Mouse (Mus musculus) kidney, embryonic 14.5 days (tissue): ENCODE measurements at regions not wholly inside any gene's neighbourhood (a gene's known extent, or its start where the extent isn't known, plus 50 kb on each side); places are given as distances from the start of the nearest gene placed in this dataset.
"Not testable (repeated sequence)": the region's sequence is repeated elsewhere in the genome, so short reads cannot be mapped to it uniquely, and the experiment has no call there.

Experiments
- ATAC-seq: fragments of 200-750 bp; cut with Nextera tagmentation; 2 replicates; pipeline ENCODE4 v1.8.0; 2017; ENCODE audit warnings: moderate number of reproducible peaks, mild to moderate bottlenecking, moderate TSS enrichment, moderate library complexity; ENCODE audit not compliant: low FRiP score, low TSS enrichment
- H3K27ac ChIP-seq: fragments of 300-500 bp; sonication (generic); 2 replicates; pipeline ENCODE4 v1.5.1; 2014; ENCODE audit warnings: low read depth, mild to moderate bottlenecking, low read length, moderate library complexity, mixed read lengths
- H3K27me3 ChIP-seq: fragments of 300-500 bp; sonication (generic); 2 replicates; pipeline ENCODE4 v1.6.1; 2014; ENCODE audit warnings: mild to moderate bottlenecking, low read length; ENCODE audit not compliant: control insufficient read depth, insufficient read depth
- H3K36me3 ChIP-seq: fragments of 300-500 bp; sonication (generic); 2 replicates; pipeline ENCODE4 v1.6.1; 2014; ENCODE audit warnings: low read length, mixed read lengths; ENCODE audit not compliant: control insufficient read depth, insufficient read depth
- H3K4me1 ChIP-seq: fragments of 300-500 bp; sonication (generic); 2 replicates; pipeline ENCODE4 v1.6.1; 2014; ENCODE audit warnings: low read length, mixed read lengths; ENCODE audit not compliant: control insufficient read depth, insufficient read depth
- H3K4me2 ChIP-seq: fragments of 300-500 bp; sonication (generic); replicated peaks from 2 replicates; pipeline ENCODE4 v1.6.1; 2014; ENCODE audit warnings: low read depth, mild to moderate bottlenecking, low read length
- H3K4me3 ChIP-seq: fragments of 300-500 bp; sonication (generic); 2 replicates; pipeline ENCODE4 v1.5.1; 2014; ENCODE audit warnings: mild to moderate bottlenecking, low read length
- H3K9ac ChIP-seq: fragments of 300-500 bp; sonication (generic); 2 replicates; pipeline ENCODE4 v1.6.1; 2014; ENCODE audit warnings: low read depth, mild to moderate bottlenecking, low read length, moderate library complexity
- H3K9me3 ChIP-seq: fragments of 300-500 bp; sonication (generic); 2 replicates; pipeline ENCODE4 v1.6.1; 2016; ENCODE audit warnings: low read length; ENCODE audit not compliant: control insufficient read depth
- WGBS: fragments of 180-500 bp; shearing (Covaris S2); extraction: QIAGEN DNeasy Blood & Tissue Kit; methylation state at CpG from one replicate; pipeline ENCODE4 v1.1.7; 2014; 5-methylcytosine and 5-hydroxymethylcytosine counted together

GRCm38 (mm10) chr9:41889568-41890272 is 234.4 kb downstream of the Sorl1 start:
- Histone ChIP-seq H3K9ac (peak overlapping the region; percentile 19), H3K9me3 (no peaks in the 10 kb centered on the region), H3K4me2 (peak overlapping the region; percentile 29), H3K4me1 (peaks cover 13% of the 10 kb centered on the region; the same call in 1 of the 2 replicates), H3K27me3 (no peaks in the 10 kb centered on the region), H3K27ac (peak overlapping the region; percentile 83), H3K36me3 (no peaks in the 10 kb centered on the region), H3K4me3 (peak overlapping the region; percentile 9)
- WGBS, result 40% methylated on average over 12 of the region's 12 CpGs
- peak; percentile 55 for ATAC-seq

GRCm38 (mm10) chr9:41888616-41889150 is 235.4 kb downstream of the Sorl1 start:
- no peak overlapping the region for H3K4me2 ChIP-seq
- H3K36me3 ChIP-seq, result no peaks in the 10 kb centered on the region
- H3K9ac ChIP-seq, result no peak overlapping the region
- no peaks in the 10 kb centered on the region for H3K27me3 ChIP-seq
- no peak for ATAC-seq
- peaks cover 13% of the 10 kb centered on the region; the same call in 1 of the 2 replicates for H3K4me1 ChIP-seq
- 61% methylated on average over 3 of the region's 3 CpGs for WGBS
- no peaks in the 10 kb centered on the region for H3K9me3 ChIP-seq
- H3K4me3 ChIP-seq, result no peak overlapping the region
- peak overlapping the region; percentile 18; the same call in 1 of the 2 replicates for H3K27ac ChIP-seq

DNA sequence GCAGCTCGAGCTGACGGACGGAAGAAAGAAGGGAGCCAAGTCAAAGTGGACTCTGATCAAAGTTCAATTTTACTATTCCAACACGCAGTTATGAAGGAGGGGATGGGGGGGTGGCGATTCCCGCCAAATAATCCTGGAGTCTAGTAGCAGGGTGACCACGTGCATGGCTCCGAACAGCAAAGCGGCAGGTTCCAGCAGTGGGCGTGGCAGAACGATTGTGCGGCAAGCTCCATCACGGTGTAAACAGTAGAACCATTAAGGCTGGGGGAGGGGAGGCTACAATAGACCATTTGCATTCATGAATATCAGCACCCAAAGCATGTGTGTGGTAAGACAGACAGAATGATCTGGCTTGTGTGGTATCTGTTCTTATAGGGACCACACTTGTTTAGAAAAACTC is 237.6 kb downstream of the Sorl1 start:
- H3K36me3 ChIP-seq, H3K9ac ChIP-seq, H3K4me2 ChIP-seq, H3K27ac ChIP-seq, H3K9me3 ChIP-seq, ATAC-seq, H3K27me3 ChIP-seq, H3K4me3 ChIP-seq: not testable (repeated sequence)
- peaks cover 12% of the 10 kb centered on the region; the same call in 1 of the 2 replicates for H3K4me1 ChIP-seq
- WGBS, result 89% methylated on average over 13 of the region's 13 CpGs

DNA sequence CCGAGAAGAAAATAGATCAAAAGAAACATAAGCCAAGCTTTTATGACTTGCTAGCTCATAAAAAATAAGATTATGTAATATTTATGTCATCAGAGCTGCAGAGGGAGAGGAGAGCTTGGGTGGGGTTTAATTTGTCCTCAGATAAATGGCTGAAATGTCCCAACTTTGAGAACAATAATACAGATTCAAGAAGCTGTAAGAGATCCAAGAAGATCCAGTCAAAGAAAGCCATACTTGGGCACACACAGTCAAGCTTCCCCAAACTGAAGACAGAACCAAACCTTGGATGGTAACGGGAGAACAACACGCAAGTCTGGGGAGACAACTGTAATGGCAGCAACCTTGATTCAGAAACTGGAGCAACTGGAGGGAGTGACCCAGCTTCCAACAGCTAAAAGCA is 243.6 kb downstream of the Sorl1 start:
- ATAC-seq, result no peak
- Histone ChIP-seq H3K36me3 (no peaks in the 10 kb centered on the region), H3K9ac (no peak overlapping the region), H3K27me3 (no peaks in the 10 kb centered on the region), H3K4me1 (peaks cover 18% of the 10 kb centered on the region), H3K9me3 (no peaks in the 10 kb centered on the region), H3K4me2 (no peak overlapping the region), H3K4me3 (no peak overlapping the region), H3K27ac (no peak overlapping the region)
- 81% methylated on average over 3 of the region's 3 CpGs for WGBS

DNA sequence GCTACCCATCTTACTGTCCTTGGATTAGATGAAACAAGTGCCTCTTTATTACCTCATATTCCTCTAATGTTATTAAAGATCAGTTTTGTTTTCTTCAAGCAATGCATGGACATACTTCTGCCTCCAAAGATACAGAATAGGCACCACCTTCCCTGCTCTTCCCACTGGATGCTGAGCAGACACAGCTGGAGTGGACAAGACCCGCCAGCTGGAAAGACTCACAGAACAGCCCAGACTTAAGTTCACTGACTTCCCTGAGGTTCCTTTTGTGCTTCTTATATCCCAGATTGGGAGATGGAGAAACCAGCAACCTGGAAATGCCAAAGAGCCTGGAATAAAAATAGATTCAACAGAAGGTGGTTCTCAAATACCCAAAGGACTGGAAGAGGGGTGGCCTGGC is 245.0 kb downstream of the Sorl1 start:
- H3K9ac ChIP-seq, result no peak overlapping the region
- H3K27me3 ChIP-seq, result no peaks in the 10 kb centered on the region
- H3K4me2 ChIP-seq, result no peak overlapping the region
- 41% methylated on average over 1 of the region's 1 CpGs for WGBS
- no peaks in the 10 kb centered on the region for H3K9me3 ChIP-seq
- H3K36me3 ChIP-seq, result no peaks in the 10 kb centered on the region
- peak overlapping the region; percentile 42; the same call in 1 of the 2 replicates for H3K27ac ChIP-seq
- ATAC-seq, result peak; percentile 61; the same call in 1 of the 2 replicates
- H3K4me1 ChIP-seq, result peaks cover 18% of the 10 kb centered on the region
- H3K4me3 ChIP-seq, result no peak overlapping the region

DNA sequence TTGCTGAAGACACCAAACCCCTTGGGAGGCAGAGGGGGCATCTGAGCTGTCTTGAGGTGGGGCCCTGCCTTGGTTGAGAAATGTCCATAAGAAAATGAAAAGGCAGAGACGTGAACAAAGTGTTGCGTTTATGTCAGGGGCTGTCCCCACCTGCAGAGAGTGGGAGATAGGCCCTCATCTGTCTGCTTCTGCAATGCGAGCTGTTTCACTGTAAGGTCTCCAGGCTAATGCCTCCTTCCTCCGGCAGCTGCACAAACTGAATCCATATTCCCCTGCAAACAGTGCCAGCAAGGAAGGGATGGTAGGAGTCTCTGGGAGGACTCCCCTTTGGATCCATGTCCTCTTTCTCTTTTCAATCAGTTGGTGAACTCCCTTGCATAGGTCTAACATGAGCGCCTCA is 263.0 kb downstream of the Sorl1 start:
- Histone ChIP-seq H3K36me3 (no peaks in the 10 kb centered on the region), H3K4me3 (no peak overlapping the region), H3K27ac (peak overlapping the region; percentile 70), H3K27me3 (no peaks in the 10 kb centered on the region), H3K4me2 (no peak overlapping the region; the same call in 1 of the 2 replicates), H3K9me3 (no peaks in the 10 kb centered on the region), H3K4me1 (peaks cover 28% of the 10 kb centered on the region; the same call in 1 of the 2 replicates), H3K9ac (no peak overlapping the region)
- 0 out of 2 replicates have a peak, but pooled peaks have one; percentile 3 for ATAC-seq
- 49% methylated on average over 5 of the region's 5 CpGs for WGBS

GRCm38 (mm10) chr9:41860681-41861080 is 263.4 kb downstream of the Sorl1 start:
- Histone ChIP-seq H3K27ac (peak overlapping the region; percentile 70), H3K4me3 (no peak overlapping the region), H3K9me3 (no peaks in the 10 kb centered on the region), H3K4me1 (peaks cover 28% of the 10 kb centered on the region; the same call in 1 of the 2 replicates), H3K27me3 (no peaks in the 10 kb centered on the region), H3K36me3 (no peaks in the 10 kb centered on the region), H3K4me2 (no peak overlapping the region; the same call in 1 of the 2 replicates), H3K9ac (no peak overlapping the region)
- 1% methylated on average over 4 of the region's 4 CpGs for WGBS
- ATAC-seq, result peak; percentile 93

DNA sequence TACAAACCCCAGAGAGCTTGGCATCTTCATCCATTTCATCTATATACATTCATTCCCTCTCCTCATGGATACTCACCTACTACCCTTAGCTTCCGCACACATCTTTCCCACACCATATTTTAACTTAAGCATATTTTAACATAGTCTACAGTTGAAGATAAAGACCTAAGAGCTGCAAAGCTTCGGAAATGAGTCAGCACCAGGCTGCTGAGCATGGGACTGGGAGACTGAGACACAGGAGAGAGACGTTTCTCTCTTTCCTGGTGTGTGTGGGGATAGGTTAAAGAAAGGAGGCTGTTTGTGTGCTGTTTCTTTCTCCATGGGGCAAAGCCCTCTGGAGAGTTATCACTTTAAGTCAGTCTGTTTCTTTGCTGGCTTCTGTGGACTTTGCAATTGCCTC is 264.3 kb downstream of the Sorl1 start:
- 77% methylated on average over 3 of the region's 3 CpGs for WGBS
- Histone ChIP-seq H3K4me1 (peaks cover 28% of the 10 kb centered on the region; the same call in 1 of the 2 replicates), H3K27ac (peak overlapping the region; percentile 14; the same call in 1 of the 2 replicates), H3K9ac (no peak overlapping the region), H3K36me3 (no peaks in the 10 kb centered on the region), H3K27me3 (no peaks in the 10 kb centered on the region), H3K9me3 (no peaks in the 10 kb centered on the region), H3K4me2 (no peak overlapping the region), H3K4me3 (no peak overlapping the region)
- no peak for ATAC-seq

DNA sequence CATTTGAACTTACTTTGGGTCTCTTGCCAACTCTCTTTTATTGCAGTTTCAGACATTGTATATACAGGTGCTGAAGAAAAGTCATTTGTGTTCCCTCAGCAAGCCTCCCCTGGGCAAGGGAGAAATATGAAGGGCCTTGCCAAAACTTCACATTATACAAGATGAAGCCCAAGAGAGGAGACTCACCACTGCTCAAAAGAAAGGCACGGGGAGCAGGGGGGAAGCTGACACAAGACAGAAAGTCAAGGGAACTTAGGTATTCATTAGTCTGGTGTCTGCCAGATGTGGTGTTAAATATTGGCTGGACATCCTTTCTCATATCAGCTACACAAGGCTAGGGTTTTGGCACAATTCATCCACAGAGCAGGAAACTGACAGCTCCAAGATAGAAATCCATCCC is 272.0 kb downstream of the Sorl1 start:
- Histone ChIP-seq H3K27me3 (no peaks in the 10 kb centered on the region), H3K27ac (no peak overlapping the region), H3K4me2 (no peak overlapping the region), H3K4me3 (no peak overlapping the region), H3K36me3 (no peaks in the 10 kb centered on the region), H3K4me1 (peaks cover 3% of the 10 kb centered on the region; the same call in 1 of the 2 replicates), H3K9ac (no peak overlapping the region), H3K9me3 (no peaks in the 10 kb centered on the region)
- 62% methylated on average over 1 of the region's 1 CpGs for WGBS
- ATAC-seq, result no peak
